Mouse (Mus musculus) frontal cortex, adult (tissue): ENCODE data around the gene Gal3st2.
"Not testable (repeated sequence)": the region's sequence is repeated elsewhere in the genome, so short reads cannot be mapped to it uniquely, and the experiment has no call there.

ENCODE experiments used
- ATAC-seq: cut with Nextera tagmentation; 2 replicates; pipeline ENCODE4 v1.9.2; 2017; ENCODE audit warnings: mild to moderate bottlenecking, moderate library complexity, mixed read lengths; ENCODE audit not compliant: low TSS enrichment

Gene Gal3st2

DNA sequence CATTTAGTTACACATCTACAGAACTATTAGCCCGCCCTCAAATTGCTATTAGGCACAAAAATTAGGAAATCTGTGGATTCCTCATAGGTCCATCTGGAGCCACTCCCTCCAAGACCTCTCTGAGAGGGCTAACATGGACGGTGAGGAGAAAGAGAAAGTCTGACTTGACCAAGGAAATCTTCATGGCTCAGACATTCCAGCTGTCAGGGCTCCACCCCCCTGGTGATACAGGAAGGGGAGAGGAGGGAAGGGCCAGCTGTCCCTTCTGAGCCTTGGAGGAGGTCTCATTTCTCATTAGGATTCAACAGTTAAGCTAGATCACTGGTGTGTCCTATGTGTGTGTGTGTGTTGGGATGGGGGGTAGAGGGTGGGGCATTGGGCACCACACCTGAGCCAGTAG, at the start of gene Gal3st2:
Gene Gal3st2 (plus strand): TSS at position 259 of the 400 bp plus-strand sequence.
- not testable (repeated sequence) for ATAC-seq

- ATAC-seq: peak; percentile 22; the same call in 1 of the 2 replicates
These were observed 49.5 kb upstream of the Gal3st2 start for GRCm38 (mm10) chr1:93811495-93812039.

DNA sequence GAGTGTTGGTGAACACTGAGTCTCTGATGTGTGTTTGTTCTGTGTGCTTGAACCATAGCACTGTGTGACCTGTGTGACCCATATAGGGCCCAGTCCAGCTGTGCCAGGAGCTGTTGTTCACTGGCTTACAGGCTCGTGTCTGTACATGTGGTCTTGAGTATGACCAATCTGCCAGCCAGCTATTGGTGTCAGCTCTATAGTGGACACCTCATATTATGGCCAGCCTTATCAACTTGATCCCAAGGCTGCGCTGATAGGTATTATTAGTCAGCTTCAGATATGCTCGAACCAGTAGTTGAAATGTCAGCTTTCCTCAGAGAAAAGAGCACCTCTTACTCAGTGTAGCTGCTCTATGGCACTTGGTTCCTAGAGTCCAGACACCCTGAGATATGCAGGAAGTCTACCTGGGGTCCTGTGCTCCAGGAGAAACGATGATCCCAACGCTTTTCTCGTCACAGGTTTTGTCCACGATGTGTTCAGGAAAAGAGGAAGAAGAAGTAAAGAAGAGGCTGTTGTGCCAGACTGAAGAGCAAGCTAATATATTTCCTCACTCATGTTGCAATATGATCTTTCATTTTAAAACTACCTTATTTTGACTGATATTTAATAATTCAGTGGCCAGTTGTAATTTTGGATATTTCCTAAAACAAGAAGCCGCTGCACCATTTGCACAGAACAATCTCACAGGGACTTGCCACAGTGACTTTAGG, 43.1 kb upstream of the Gal3st2 start:
- no peak for ATAC-seq

DNA sequence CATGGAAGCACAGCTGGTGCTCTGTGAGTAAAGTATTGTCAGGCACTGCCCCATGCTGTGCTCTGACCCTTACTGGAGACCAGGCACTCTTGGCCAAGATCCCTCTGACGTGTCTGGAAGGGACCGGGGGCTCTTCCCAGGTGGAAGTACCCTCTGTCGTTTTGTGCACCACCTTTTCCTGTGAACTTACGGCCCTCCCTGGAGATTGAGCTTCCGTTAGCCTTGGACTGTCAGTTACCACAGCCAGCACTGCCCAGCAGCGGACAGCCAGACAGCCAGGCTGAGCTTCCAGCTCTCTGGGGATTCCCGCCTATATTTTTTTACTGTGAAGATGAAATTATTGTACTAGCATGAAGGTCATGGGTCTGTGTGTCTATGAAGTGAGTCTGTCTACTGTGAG, 42.4 kb upstream of the Gal3st2 start:
- no peak for ATAC-seq

DNA sequence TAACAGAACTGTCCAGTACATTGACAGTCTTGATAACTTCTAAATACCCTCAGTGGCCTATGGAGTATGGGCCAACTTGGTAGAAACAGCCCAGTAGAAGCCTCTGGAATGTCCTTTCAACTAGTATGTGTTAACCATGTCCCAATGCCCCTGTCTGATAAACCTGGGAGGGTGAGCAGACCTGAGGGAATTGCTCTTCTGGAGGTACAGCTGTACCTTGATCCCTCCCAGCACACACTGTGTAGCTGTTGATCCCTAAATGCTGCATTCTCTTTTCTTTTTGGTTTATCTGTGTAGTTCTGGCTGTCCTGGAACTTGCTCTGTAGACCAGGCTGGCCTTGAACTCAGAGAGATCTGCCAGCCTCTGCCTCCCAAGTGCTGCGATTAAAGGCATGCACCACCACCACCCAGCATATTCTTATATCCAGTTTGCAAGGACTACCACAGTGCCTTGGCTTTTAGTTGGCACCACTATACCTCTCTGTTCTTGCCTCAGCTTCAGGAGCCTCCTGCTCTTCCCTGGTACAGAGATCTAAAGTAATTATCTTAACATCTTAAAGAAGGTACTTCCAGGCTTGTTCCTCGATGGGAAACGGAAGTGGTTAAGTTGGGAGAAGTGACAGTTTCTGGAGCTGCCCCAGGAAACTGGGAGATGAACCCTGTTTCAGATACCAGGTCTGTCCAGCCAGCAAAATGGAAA, 37.2 kb upstream of the Gal3st2 start:
- ATAC-seq: no peak

DNA sequence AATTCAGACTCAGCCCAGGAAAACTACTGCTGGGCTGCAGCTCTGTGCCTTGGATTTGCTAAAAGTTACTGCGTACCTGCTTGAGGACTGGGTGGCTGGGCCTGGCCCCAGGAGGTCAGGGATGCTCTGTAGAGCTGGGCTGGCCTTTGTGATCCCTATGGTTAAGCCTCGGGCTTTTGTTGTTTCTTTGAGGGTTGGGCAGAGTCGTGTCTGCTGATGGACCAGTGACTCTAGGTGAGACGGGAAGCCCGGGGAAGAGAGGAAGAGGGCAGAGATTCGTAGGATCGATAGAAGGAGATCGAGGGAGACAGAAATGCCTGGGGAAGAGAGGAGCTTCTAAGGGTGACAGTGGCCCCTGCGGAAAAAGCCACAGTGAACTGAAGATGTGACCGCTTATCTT, 36.5 kb upstream of the Gal3st2 start, which contains the start of gene D2hgdh:
Gene D2hgdh (plus strand): TSS at position 301 of the 400 bp plus-strand sequence.
- peak; percentile 7 for ATAC-seq

DNA sequence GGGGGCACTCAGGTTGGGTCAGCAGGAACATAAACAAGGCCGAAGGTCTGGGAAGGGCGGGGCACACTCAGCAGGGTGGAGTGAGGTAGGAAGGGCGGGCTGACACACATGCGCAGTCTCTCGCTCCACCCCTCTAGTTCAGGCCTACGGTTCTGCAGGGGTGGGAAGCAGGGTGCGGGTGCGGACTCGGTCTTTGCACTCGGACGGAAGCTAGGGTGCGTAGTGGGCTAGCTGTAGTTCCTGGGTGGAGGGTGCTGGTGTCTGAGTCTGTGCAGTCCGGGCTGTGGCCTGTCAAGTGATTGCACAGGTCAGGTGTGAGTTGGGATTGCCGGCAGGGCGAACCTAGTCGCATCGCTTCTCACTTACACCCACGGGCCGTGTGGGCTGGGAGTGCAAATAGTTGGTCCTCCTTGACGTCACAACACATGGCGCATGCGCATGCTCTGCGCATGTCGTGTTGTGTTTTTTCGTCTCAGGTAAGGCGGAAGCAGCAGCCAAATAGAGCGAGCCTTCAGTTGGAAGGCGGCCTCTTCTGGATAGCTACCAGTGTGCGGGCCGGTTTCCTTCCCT, 35.9 kb upstream of the Gal3st2 start:
- peak; percentile 90 for ATAC-seq

DNA sequence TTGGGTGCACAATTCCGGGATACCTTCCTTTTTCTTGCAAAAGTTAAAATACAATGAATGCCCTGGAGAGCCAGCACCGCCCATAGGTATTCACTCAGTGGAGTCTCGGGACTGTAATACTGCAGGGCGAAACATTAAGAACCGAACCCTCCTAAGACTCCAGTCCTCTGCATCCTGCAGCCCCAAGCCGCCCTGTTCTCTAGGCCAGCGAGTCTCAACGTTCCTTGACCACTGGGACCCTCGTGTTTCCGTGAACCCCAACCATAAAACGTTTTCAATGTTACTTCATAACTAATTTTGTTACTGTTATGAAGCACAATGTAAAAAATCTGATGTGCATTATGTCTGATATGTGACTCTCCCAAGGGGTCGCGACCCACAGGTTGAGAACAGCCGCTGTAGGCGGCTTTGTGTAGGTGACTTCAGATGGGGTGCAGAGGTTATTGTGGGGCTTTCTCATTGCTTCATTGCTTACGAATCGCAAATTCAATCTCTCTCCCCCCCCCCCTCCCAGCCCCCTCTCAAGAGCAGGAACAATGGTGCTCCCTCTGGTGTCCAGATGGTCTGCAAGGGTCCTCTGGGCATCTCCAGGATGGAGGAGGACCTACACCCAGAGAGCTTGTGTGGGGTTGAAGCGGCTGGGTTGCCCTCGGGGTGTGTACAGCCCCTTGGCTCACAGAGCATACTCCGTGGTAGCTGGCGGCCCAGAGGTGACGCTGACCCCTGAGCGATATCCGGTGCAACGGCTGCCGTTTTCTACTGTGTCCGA, 35.2 kb upstream of the Gal3st2 start:
- peak; percentile 35 for ATAC-seq

DNA sequence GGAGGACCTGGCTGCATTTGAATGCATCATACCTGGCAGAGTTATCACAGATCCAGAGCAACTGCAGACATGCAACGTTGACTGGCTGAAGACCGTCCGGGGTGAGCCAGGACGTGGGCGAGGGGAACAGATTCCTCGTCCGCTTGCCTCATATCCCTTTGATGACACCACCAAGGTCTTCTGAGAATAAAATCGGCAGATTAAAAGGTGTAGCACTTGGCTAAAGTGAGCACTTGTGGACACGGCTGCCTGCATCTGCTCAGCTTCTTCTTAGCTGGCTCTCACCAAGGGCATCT, 34.6 kb upstream of the Gal3st2 start:
- no peak for ATAC-seq

DNA sequence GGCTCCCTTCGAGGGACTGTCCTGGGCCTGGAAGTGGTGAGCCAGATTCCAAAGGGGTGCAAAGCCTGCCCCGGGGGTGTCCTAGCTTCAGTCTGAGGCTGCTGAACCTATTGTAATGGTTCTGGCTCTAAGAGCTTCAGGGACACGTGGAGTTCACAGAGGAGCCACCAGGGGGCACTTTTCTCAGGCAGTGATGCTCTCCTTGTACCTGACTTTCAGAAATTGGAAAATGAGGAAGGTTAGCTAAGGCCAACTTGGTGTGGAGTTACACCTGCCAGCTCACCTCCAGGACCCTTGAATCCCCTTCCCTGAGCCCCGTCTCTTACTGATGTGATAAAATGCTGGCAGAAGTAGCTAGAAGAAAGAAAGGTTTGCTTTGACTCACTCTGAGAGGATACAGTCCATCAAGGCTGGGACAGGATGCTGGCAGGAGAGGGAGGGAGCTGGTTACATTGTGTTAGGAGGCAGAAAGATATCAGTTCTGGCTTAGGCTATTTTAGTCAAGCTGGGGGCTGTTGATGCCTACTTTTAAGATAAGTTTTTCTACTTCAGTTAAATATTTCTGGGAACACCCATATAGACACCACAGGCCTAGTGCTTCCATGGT, 28.2 kb upstream of the Gal3st2 start:
- peak; percentile 91 for ATAC-seq

DNA sequence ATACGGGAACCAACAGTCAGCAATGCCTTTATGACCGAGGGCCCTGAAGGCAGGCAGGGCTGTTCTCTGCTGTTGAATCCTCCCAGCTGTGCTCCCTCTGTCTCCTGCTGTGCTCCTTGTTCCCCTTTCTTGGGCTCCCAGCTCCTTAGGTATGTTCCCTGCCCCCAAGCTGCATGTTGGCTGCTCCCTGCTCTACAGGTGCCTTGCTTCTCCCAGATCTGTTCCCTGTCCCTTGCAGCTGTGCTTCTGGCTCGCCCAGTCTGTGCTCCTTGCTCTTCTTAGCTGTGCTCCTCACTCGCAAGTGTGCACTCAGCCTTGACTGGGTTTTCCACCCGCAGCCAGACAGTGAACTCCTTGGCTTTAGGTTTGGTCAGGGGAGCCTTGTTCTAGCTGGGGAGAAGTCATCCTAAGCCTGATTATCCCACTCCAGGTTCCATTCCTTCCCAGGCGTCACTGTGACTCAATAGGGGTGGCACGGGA, 26.4 kb upstream of the Gal3st2 start:
- no peak for ATAC-seq

GRCm38 (mm10) chr1:93835211-93835610, 25.9 kb upstream of the Gal3st2 start:
- no peak for ATAC-seq

- peak; percentile 63 for ATAC-seq
These were observed 25.1 kb upstream of the Gal3st2 start for GRCm38 (mm10) chr1:93835876-93836531.

- no peak for ATAC-seq
These were observed 24.6 kb upstream of the Gal3st2 start for GRCm38 (mm10) chr1:93836532-93836913.

DNA sequence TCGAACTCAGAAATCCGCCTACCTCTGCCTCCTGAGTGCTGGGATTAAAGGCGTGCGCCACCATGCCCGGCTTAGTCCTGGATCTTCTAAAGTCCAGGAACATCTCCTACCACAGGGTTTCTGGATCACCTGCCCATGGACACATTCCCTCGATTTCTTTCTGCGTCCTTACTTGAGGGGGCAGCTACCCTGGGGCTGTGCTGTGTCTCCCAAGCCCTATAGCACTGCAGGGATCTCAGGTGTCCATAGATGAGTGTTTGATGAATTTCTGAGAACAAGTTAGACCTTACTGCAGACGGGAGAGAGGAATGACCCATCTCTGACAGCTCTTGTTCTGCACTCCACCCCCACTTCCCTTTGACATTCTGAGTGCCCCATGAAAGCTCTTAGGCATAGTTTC, 23.8 kb upstream of the Gal3st2 start:
- ATAC-seq: no peak

- ATAC-seq: not testable (repeated sequence)
These were observed 22.5 kb upstream of the Gal3st2 start for GRCm38 (mm10) chr1:93838569-93838968.

- peak; percentile 100 for ATAC-seq
These were observed 15.2 kb upstream of the Gal3st2 start for GRCm38 (mm10) chr1:93845766-93846366.

DNA sequence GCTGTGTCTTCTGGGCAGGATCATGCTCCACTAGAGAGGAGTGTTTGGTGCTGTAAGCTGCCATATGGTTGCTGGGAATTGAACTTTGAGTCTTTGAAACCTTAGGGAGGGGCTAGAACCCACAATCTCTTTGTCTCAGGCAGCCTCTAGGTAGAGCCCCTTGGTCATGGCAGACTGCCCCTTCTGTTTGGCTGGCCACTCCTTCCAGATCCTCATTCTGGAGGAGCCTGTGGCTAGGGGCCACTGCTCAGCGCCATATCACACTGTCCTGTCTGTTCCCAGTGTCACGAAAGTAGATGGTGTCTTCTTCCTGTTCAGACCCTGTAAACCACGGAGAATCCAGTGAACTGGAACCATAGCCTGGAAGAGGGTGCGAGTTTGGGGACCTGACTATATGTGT, 5.3 kb upstream of the Gal3st2 start:
- ATAC-seq: not testable (repeated sequence)

GRCm38 (mm10) chr1:93857370-93857769, 3.7 kb upstream of the Gal3st2 start:
- no peak for ATAC-seq

- no peak for ATAC-seq
These were observed 3.1 kb upstream of the Gal3st2 start for GRCm38 (mm10) chr1:93857991-93858390.

DNA sequence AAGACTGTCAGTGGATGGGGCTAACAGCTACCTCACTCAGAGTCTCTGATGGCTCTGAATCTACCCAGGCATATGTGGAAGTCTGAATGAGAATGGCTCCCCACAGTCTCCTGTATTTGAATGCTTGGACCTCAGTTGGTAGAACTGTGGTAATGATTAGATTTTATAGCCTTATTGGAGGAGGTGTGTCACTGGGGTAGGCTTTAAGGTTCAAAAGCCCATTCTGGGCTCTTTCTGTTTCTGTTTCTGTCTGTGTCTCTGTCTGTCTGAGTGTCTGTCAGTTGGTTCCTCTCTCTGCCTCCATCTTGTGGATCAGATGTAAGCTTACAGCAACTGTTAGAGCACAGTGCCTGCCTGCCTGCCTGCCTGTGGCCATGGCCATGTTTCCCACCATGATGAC, 1.5 kb upstream of the Gal3st2 start:
- ATAC-seq: no peak
